Mouse (Mus musculus): Measurements from ENCODE around the gene Myo1h.
A peak's percentile ranks its signal among the peaks of the same experiment; 100 is the strongest.

The Myo1h gene

DNA sequence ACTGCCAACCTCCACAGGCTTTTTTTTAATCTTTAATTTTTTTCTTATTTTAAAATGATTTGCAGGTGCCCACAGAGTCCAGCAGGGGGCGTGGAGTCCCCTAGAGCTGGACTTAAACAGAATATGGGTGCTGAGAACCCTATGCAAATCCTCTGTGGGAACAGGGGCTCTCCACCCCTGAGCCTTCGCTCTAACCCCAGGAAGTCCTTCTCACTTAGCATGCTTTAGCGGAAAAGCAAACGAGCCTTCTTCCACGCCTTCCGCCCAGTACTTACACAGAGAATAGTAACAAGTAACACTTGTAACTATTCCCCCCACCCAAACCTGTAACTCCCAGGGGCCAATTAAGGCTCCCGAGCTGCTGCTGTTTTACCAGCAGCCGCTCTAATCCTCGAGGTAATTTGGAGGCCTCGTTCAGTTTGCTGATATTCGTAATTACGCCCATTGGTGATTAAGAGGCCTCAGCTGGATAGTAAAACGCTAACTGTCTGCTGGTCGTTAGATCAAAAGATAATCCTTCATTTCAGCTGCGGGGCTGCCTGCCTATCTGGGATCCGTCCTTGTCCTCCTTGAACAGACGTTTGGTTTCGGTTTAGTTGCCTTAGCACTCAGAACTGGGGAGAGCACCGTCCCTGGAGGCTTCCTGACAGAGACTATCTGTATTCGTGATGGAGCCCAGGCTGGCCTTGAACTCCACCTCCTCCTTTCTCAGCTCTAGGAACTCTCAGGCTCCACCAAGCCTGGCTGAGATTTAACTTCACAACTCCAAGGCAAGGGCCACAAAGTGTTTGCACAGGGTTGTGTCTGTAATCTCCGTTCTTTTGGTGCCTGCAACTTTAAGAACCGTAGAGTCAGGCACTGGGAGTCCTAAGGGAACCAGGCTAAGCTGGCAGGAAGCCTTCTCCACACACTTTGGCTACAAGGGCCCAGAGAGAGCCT, 8.0 kb downstream of the Myo1h start:
- DNase-seq, result peak; percentile 40 to 49

DNA sequence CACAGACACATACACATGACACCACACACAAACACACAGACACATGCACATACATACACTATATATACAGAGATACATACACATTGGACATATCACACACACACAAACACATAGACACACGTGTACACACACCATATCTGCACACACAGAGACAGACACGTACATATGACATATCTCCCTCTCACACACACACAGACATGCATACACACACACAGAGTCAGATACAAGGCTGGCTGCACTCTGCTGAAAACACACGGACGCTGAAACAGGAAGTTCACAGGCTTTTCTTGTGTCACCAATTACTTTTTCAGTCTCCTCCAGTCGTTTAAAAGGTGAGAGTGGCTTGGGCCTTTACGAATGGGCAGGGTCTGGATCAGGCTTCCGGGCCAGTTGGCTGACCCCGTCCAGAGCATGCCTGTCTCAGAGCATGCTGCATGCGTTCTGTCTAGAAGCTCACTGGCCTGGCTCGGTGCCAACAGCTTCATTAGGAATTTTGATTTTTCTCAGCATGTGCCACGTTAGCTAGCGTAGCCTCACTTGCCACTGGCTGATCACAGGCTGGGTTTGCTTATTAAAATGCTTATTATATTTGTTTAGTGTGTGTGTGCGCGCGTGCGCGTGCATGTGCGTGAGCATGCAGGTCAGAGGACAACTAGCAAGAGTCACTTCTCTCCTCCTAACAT, 9.4 kb downstream of the Myo1h start:
- DNase-seq, result peak; percentile 74 to 75

- peak in 1 of 2 experiments; percentile 26 for DNase-seq
These were observed 10.3 kb downstream of the Myo1h start for GRCm38 (mm10) chr5:114299156-114299855.

DNA sequence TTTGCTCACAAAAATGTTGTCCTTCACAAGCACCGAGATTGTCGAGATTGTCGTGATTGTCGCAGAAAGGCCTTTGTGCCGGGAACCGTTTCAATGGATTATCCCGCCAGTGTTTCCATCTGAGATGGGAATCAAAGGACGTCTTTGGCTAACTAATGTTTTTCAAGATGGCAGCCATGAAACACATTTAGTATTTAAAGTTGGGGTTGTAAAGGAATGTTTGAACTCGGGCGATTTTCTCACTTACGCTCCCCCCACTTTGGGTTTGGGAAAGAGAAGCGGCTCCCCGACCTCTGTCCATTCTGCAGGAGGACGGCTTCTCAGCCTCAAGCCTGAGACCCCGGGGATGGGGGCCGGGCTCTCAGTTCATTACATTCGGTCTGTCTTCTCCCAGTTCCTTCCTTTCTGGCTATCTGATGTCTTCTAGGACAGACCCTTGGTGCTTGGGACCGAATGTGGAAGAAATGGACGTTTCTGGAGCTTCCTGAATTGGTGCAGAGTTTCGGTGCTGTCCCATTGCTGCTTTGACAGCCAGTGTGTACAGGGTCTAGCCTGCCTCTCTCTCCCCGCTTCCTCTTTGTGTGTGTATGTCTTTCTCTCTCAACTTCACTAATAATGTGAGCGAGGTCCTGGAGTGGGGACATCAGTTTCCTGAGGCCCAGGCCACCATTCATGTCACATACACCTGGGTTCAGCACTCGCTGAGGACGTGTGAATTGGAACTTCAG, 11.1 kb downstream of the Myo1h start:
- DNase-seq, result no peak

DNA sequence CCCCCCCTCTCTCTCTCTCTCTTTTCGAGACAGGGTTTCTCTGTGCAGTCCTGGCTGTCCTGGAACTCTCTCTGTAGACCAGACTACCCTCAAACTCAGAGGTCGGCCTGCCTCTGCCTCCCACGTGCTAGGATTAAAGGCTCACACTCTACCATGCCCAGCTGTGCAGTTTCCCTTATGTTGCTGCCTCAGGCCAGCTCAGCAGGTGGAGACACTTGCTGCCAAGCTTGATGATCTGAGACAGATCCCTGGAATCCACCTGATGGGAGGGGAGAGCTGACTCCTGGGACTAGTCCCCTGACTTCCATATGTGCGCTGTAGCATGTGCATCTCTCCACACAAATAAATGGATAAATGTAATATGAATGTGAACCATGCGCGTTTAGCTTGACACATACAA, 14.2 kb downstream of the Myo1h start:
- no peak for DNase-seq

DNA sequence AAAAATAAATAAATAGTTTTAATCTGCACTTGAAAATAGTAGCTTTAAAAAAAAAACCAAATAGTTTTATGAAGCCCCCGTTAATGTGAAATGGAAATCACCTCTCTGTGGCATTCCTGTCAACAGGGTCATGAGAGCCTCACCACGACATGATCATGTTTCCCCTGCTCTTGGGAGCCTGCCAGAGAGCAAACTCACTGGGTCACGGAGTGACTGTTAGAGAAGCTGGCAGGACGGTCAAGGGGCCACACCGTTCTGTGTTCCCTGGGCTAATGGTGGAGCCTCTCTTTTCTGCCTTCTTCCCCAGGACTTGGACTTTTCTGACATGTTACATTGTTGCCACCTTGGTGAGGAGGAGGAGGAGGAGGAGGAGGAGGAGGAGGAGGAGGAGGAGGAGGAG, 17.5 kb downstream of the Myo1h start:
- no peak for DNase-seq

GRCm38 (mm10) chr5:114308765-114309679, 20.1 kb downstream of the Myo1h start:
- peak; percentile 21 to 82 for DNase-seq

DNA sequence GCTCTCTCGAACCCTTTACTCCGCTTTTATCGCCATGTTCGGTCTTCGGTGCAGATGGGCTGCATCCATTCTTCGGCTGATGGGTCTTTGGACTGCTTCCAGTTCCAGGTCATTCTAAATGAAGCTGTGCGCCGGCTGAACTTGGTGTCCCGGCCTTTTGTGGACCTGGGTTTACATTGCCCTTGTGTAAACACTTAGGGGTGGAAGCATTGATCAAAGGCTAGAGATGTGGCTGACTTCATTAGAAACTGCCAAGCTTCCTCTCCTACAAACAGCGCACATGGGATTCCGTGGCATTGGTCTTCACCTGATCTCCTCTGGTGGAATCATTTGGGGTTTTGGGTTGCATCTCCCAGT, 20.7 kb downstream of the Myo1h start:
- no peak for DNase-seq

DNA sequence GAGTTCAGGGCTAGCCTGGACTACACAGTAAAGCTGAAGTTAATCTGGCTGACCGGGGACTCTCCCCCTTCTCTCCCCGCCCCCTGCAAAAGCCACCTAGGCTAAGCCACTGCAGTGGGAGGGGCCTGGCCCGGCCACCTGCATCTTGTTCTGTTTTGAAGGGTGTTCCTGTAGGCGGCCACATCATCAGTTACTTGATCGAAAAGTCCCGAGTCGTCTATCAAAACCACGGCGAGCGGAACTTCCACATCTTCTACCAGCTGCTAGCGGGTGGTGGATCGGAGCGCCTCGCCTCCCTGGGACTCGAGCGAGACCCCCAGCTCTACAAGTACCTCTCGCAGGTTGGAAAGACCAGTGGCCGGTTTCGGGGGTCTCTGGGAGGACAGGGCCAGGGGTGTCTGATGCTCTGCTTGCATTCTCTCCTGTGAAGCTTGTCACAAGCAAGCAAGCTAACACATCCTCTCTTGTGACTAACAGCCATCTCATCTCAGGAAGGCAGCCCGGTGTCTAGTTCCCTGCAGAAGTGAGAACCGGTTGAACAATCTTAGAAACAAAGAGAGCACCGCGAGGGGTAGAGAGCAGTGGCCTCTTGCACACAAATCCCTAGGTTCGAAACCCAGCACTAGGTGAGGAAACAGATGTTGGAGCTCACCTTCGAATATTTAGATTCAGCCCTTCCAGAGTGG, 34.3 kb downstream of the Myo1h start:
- no peak for DNase-seq

DNA sequence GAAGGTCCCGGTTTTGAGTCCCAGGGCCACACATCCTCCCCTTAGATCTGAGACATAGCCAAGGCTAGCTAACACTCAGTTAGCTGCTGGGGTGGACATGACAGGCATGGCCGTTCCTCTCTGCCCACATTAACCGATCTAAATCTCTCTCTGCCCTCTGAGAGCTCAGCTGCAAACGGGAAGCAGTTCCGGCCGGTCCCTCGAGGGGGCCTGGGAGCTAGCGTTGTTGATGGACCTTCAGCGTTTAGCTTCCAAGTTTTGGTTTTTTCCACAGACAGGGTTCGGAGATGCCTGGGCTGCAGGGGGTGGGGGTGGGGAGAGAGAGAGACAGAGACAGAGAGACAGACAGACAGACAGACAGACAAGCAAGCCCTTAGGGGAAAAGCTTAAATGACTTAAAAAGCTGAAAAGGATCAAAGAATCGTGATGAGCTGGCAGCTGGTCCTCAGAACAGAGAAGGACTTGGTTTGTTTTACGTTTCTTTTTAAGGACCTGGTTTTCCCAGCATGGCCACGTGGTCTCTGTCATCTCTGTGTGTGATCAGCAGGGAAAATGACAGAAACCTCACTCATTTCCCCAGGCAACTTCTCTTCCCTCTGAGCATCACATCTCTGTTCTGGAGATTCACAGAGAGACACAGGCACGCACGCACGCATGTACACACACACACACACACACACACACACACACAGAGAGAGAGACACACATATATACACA, 35.0 kb downstream of the Myo1h start:
- peak; percentile 76 to 80 for DNase-seq

- DNase-seq, result no peak
These were observed 54.0 kb downstream of the Myo1h start for GRCm38 (mm10) chr5:114342996-114343395.

GRCm38 (mm10) chr5:114343612-114344011, 54.6 kb downstream of the Myo1h start:
- DNase-seq, result no peak

DNA sequence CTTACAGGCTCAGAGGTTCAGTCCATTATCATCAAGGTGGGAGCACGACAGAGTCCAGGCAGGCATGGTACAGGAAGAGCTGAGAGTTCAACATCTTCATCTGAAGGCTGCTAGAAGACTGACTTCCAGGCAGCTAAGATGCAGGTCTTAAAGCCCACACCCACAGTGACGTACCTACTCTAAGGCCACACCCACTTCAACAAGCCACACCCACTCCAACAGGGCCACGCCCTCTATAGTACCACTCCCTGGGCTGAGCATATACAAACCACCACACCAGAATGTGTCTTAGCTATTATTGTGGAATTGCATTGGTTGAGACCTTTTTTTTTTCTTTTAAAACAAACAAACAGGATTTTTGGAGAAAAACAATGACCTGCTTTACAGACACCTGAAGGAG, 56.6 kb downstream of the Myo1h start:
- no peak for DNase-seq

DNA sequence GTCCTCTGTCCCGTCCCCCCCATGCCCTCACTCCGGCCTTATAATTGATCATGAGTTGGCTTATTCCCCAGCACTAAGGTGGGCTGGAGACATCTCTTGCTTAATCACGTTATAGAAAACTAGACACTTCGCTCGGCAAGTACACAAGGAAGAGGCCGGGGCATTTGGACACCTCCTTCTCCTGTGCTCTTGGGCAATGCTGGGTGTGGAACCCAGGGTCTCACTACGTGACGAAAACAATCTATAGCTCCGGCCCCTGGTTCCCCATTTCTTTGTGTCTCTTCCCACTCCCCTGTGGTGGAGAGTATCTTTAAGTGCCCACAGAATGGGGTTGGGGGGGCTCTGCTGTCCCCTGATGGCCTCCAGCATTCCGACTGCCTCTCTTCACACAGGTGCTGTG, 58.0 kb downstream of the Myo1h start:
- DNase-seq, result no peak

GRCm38 (mm10) chr5:114351490-114351889, 62.5 kb downstream of the Myo1h start:
- no peak for DNase-seq

DNA sequence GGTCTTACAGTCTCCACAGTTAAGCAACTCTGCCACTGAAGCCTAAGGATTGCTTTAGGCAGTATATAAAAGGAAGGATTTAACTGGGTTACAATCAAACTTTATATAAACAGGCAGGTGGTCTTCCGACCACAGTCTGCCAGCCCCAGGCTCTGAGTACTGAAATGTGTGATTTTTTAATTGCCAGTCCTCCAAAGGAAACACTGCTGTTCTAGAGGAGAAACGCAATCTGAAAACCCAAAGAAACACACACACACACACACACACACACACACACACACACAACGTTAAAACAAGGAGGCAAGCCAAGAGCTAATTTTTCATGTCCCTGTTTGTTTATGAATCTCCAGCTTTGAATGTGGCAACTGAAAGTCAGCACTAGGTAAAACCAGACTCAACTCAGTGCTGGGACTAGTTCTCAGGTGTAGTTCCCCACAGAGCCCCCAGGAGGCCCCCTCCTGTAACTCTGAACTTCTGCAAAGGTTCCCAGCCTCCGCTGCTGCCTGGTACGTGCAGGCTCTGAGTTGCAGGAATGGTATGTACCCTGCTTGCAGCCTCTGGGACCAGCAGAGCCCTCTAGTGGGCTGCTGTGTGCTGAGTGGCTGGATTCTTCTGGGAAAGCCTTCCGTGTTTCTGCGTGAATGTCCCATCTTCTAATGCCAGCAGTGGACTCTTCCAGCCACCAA, 67.4 kb downstream of the Myo1h start:
- DNase-seq, result peak; percentile 57 to 62

DNA sequence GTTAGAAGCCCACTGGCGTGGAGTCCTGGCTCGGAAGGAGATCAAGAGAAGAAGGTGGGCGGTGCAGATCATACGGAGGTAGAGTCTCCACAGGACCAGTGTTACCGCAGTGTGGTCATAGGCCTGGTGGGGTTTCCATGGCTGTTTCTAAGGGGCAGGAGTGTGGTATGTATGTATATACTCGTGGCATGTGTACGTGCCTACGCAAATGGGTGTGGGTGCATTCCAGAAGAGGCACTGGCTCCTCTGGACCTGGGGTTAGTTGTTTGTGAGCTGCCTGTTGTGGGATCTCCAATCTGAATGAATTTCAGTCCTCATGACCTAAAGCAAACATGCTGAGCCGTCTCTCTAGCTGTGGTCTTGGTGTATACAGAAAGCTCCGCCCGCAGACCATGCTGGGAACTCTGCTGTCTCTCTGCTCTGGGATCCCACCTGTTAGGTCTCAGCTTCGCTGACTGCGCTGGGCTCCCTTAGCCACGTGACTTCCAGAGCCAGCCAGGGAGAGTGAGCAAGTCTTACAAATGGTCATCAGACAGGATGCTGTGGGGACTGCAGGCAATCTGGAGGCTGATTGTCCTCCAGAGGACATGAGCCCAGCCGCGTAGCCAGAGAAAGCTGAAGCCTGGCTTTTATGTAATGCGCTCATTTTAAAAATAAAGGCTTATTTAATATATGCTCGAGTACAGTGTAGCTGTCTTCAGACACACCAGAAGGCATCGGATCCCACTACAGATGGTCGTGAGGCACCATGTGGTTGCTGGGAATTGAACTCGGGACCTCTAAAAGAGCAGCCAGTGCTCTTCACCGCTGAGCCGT, 68.2 kb downstream of the Myo1h start:
- peak in 1 of 2 experiments; percentile 29 for DNase-seq

DNA sequence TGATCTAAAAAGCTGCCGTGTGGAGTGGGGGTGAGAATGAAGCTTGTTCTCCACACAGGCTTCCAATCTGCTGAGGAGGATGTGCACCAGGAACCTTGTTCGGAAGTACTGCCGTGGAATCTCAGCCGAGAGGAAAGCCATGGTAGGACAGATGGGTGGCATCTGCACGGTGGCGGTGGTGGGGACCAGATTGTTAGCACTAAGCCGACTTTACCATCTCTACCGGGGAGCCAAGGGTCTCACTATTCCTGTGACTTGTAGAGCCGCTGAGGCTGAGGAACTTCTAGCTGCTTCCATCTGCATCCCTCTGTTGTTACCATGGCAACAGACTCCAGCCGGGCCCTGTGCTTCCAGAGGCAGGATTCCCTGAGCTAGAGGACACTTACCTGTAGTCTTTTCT, 69.9 kb downstream of the Myo1h start:
- peak; percentile 38 to 40 for DNase-seq

GRCm38 (mm10) chr5:114359586-114359985, 70.6 kb downstream of the Myo1h start:
- no peak for DNase-seq

All from cerebellum, postnatal 10 days (tissue).